Mouse (Mus musculus) c-Kit-negative CD71-positive TER-119-positive erythroid progenitor cells, embryonic 14.5 days (primary cell): ENCODE measurements around the gene Actrt2.

Experiments used
- DNase-seq: peaks from one replicate; pipeline ENCODE4 v3.0.0-alpha.2; 2013; ENCODE audit warnings: low read depth, low spot score

Gene Actrt2

DNA sequence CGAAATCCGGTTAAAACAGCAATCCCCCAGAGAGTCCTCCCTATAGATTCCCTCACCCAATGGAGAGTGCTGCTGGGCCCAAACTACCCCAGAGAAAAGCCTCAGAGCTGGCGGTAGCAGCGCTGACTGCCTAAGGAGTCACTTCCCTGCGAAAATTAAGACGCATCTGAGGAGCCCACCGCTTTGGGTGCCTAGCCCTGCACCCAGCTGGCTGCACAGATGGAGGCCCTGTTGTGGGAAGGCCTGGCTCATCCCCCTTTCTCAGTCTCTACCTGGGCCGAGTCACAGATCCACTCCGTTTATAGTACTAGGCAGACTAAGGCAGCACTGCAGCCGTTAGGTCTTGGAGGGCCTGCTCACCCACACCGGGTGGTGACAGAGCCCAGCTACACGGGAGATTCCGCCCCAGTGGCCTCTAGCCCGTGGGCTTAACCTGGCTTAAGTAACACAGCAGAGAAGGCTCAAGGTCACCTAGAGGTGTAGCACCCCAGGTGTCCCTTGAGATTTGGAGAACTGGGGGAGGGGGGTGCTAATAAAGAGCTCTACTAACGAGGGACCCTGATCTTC is 29.3 kb downstream of the Actrt2 start:
- no peak for DNase-seq

GRCm38 (mm10) chr4:154637468-154638319 is 30.0 kb downstream of the Actrt2 start:
- no peak for DNase-seq

GRCm38 (mm10) chr4:154636721-154637311 is 30.9 kb downstream of the Actrt2 start, which contains the start of gene Prdm16:
Gene Prdm16, minus strand, starts transcription at chr4:154636873.
- DNase-seq: no peak

GRCm38 (mm10) chr4:154636053-154636433 is 31.6 kb downstream of the Actrt2 start:
- DNase-seq: no peak

DNA sequence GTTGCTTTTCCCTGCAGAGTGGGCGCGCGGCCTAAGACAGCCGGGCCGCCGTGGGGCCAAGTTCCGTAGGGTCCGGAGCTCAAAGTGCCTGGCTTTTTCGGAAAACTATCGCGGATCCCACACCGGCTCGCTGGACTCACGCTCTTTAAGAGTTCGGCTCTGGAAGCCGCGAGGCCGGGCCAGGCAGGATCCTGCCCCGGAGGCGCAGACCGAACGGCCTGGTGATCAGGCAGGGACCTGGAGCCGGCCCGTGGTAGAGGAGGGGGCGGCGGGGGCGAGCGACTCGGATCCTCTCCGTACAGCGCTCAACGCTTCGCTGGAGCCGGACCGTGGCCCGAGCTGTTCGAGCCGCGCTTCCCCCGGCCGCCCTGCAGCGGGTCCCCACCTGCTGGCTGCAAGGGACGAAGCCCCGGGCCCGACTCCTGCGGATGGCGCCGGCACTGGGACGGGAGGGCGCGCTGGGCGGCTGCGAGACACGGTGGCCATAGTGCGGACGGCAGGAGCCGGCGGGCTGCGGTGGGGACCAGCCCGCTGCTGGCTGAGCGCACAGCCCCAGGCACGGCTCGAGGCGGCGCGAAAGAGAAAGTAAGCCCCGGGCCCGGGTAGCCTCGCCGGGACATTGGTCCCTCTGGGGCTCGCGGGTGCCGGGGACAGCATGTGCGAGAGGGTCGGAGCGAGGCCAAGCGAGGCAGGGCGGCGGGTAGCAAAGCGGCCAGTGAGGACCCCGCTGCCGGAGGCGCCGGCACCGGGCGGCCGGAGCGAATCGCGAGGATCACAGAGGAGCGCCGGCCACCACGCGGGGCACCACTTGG is 32.2 kb downstream of the Actrt2 start:
- no peak for DNase-seq

DNA sequence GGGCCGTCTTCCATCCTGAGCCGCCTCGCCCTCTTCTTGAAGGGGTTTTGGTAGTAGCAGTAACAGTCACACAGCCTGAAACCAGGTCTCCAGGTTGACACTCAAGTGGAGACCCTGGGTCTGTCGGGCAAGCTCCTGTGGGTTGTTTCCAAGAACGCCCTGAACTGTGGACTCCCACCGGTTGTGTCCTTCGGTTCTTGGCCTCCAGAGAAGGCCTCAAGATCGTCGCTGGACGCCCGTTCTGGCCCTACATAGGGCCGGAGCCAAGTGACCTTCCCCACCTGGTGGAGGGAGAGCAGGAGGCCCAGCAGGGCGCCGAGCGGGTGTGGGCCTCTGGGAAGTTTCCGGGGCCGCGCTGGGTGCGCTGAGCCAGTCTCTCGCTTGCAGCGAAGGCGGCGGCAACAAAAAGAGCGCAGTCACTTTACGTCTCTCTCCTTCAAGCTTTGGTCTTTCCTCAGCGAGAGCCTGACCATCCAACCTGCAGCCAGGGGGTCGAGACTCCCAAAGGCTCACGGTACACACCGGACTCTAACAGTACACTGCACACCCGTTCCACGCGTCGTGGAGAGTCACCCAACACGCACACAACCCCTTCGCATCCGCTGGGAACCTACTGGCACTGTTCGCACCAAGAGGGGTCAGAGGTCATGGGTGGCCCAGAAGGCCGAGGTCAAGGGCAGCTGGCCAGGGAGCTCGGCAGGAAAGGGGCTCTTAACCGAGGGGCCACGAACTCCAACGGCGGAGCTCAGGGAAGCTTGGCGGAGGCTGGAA is 33.0 kb downstream of the Actrt2 start:
- no peak for DNase-seq

GRCm38 (mm10) chr4:154634001-154634400 is 33.7 kb downstream of the Actrt2 start:
- DNase-seq: no peak

DNA sequence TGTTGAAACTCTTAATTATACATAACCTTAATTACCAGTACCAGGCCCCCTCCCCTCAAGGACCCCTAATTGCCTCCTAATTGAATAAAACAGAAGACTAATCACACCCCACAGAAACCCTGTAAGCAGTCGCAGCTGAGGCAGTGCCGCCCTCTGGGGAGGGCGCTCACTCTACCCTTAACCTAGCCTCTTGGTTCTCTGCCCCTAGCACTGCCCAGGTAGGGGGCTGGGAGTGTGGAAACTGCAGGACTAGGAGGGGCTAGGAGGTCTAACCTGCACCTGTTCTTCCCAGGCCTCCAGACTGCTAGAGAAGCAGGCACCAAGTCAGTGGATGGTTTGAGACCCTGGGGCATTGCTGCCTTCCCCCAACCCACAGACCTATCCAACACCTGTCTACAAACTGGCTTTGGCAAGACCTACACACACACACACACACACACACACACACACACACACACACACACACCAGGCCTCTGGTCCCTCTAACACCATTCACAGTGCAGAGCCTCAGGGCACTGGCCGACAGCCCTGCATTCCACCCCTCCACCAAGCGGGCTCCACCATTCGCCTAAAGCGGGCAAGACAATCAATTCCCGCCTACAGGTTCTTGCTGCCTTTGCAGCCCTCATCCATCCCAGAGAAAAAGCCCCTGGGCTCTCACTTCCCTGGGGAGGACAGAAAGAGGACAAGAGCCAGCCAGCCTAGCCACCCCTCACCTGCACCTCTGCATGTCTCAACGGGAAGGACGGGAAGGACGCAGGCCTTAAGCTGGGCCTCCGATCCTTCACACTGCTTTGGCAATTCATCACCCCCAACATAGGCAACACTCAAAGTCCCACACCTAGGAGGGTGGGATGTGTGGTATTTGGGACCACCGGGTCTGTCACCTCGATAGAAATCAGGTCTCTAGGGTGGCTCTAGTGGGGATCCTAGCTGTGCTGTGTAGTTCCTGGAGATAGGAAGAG is 34.6 kb downstream of the Actrt2 start:
- no peak for DNase-seq

DNA sequence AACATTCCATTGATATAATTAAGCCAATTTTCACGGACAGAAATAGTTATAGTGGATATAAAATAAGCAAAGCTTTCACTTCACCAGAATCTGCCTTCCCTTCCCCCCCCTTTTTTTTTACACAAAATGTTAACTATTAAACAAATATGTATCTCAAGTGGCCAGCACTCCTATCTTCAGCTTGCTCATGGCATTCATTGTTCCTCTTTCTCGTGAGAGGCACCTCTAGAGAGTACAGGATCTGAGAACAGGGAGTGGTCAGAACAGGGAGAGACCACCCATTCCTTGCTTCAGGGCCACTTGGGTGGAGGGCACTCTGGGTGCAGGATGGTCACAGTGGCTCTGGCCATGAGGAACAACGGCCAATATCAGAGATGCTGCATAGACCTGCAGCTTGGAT is 36.9 kb downstream of the Actrt2 start:
- DNase-seq: no peak

GRCm38 (mm10) chr4:154627419-154628142 is 40.1 kb downstream of the Actrt2 start:
- DNase-seq: no peak

- no peak for DNase-seq
Measured at GRCm38 (mm10) chr4:154626282-154626681, 41.4 kb downstream of the Actrt2 start.

- no peak for DNase-seq
Measured at GRCm38 (mm10) chr4:154625710-154626109, 42.0 kb downstream of the Actrt2 start.

DNA sequence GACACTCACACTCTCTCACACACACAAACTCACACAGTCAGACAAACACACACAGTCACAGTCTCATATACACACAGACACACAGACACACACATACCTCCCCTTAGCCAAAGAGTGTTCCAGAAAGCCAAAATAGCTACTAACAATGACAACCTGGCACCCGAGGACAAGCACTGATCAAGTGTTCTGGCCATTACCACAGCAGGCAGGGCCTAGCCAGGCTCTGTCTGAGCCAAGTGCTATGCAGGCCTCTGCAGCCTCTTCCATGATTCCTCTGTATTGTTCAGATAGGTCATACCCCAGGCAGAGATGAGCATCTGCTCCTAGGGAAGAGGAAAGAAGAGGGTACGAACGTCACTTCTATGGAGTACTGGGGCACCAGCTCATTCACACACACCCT is 44.4 kb downstream of the Actrt2 start:
- no peak for DNase-seq

GRCm38 (mm10) chr4:154622521-154622920 is 45.1 kb downstream of the Actrt2 start:
- DNase-seq: no peak
